ENCODE assay signal across 11 mouse cellular contexts in the genomic region with DNA sequence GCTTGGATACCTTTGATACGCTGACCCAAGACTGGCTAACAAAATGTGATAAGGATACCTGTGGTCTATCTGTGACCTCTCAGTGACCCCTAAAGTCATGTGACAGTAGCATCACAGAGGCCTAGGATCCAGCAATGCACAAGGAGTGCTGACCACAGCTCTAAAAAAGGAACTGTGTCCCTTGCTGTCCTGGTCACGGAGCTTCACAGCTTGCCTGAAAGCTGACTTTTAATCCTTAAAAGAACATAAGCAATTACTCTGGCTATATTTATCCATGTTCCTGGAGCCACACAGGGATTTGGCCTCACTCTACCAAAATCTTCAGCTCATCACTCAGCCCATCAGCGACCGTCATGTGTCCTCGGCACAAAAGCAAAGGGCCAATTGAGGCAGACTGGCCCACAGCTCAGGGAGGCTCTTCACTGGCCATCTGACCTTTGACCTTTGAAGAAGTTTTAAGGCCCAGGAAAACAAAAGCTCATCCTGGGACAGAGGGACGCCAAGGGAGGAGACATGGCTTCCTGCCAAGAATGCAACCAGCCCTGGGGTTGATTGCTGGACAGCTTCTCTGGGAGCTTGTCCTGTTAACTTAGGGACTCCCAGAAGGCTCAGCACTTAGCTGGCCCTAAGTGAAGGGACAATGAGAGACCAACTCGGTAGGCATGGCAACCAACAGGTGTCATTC. TPM values are rescaled to one million over a fixed set of nuclear protein-coding genes. Genes with fewer than 3 reads are reported as not detected.
A peak's percentile ranks its signal among the peaks of the same experiment; 100 is the strongest.
DNase-seq lines count a peak whose midpoint lies in the region; ATAC-seq and TF ChIP-seq lines count a peak whose summit lies in the region.
"Had no signal": no experiment of that assay in that cellular context is flagged by ENCODE, and none has a peak within 500 bp of the region (broad histone marks: within the 10 kb centered on the region; RNA-seq: fewer than 3 reads in every experiment).

No protein-coding gene starts in this region.

- DNase-seq in gastrocnemius, adult 2 months: peak; percentile 27
- DNase-seq in gastrocnemius, adult 8-10 months (ENCODE audit: low spot score in 2 of 2): no peak
- no peak for DNase-seq in testis, postnatal 14 days (ENCODE audit: low spot score)
- DNase-seq in testis, postnatal 10 days (ENCODE audit: low spot score): peak; percentile 47
- no peak for DNase-seq in left cerebral cortex, postnatal 25 days (ENCODE audit: low spot score in 2 of 2)
- DNase-seq: cerebellum, adult 9-10 months; thymus, postnatal 4 days had no signal

- no peaks in the 10 kb centered on the region for H3K4me1 ChIP-seq in testis, adult 2 months (ENCODE audit: control insufficient read depth, insufficient read depth, low read length)
- H3K4me1 ChIP-seq in kidney, embryonic 15.5 days: peaks cover 58% of the 10 kb centered on the region
- H3K4me1 ChIP-seq in midbrain, embryonic 13.5 days (replicated peaks): peaks cover 7% of the 10 kb centered on the region

- H3K4me3 ChIP-seq in gastrocnemius, adult 2 months: no peak overlapping the region
- H3K4me3 ChIP-seq in testis, adult 2 months (ENCODE audit: control insufficient read depth, low read depth, low read length): peak overlapping the region; percentile 60
- no peak overlapping the region for H3K4me3 ChIP-seq in kidney, embryonic 15.5 days (replicated peaks)
- H3K4me3 ChIP-seq in midbrain, embryonic 13.5 days (replicated peaks): no peak overlapping the region
- H3K4me3 ChIP-seq: forebrain, embryonic 10.5 days had no signal

- no peak overlapping the region for H3K9ac ChIP-seq in kidney, embryonic 15.5 days
- H3K9ac ChIP-seq in midbrain, embryonic 13.5 days (replicated peaks): no peak overlapping the region

- H3K4me2 ChIP-seq in kidney, embryonic 15.5 days: no peak overlapping the region
- no peak overlapping the region for H3K4me2 ChIP-seq in midbrain, embryonic 13.5 days (replicated peaks)

- TF ChIP-seq POLR2A in testis, adult 2 months (IDR thresholded peaks at IDR 0.05; ENCODE audit: control insufficient read depth, low read depth, low read length): no peak

- no peak overlapping the region; the same call in 1 of the 2 replicates for H3K27ac ChIP-seq in gastrocnemius, adult 2 months
- no peak overlapping the region for H3K27ac ChIP-seq in testis, adult 2 months (ENCODE audit: control insufficient read depth, insufficient read depth, low read depth, low read length)
- 0 out of 2 replicates have a peak overlapping the region, but pooled peaks have one; percentile 48 for H3K27ac ChIP-seq in kidney, embryonic 15.5 days
- no peak overlapping the region for H3K27ac ChIP-seq in midbrain, embryonic 13.5 days
- H3K27ac ChIP-seq: forebrain, embryonic 10.5 days had no signal

- H3K36me3 ChIP-seq in testis, adult 2 months (ENCODE audit: control insufficient read depth, insufficient read depth, low read length): no peaks in the 10 kb centered on the region
- H3K36me3 ChIP-seq in kidney, embryonic 15.5 days: no peaks in the 10 kb centered on the region
- H3K36me3 ChIP-seq in midbrain, embryonic 13.5 days: no peaks in the 10 kb centered on the region
- H3K36me3 ChIP-seq: forebrain, embryonic 10.5 days had no signal

- ATAC-seq in kidney, embryonic 15.5 days (replicated peaks; ENCODE audit: low FRiP score): no peak
- no peak for ATAC-seq in midbrain, embryonic 13.5 days

- 65% methylated on average over 7 of the region's 7 CpGs for WGBS in kidney, embryonic 15.5 days
- 54% methylated on average over 7 of the region's 7 CpGs for WGBS in midbrain, embryonic 13.5 days

- no peaks in the 10 kb centered on the region for H3K27me3 ChIP-seq in testis, adult 2 months (ENCODE audit: control insufficient read depth, insufficient read depth, low read length)
- no peaks in the 10 kb centered on the region for H3K27me3 ChIP-seq in kidney, embryonic 15.5 days
- no peaks in the 10 kb centered on the region for H3K27me3 ChIP-seq in midbrain, embryonic 13.5 days

- intact Hi-C loops in gastrocnemius, adult 2 months (cut with DNase I): no loop called here
- intact Hi-C loops in left cerebral cortex, postnatal 25 days (cut with DNase I): no loop called here

- TF ChIP-seq CTCF in gastrocnemius, adult 2 months (IDR thresholded peaks at IDR 0.05): no peak
- TF ChIP-seq CTCF in testis, adult 2 months (IDR thresholded peaks at IDR 0.05; ENCODE audit: control insufficient read depth, insufficient read depth, insufficient replicate concordance, low read depth, low read length): no peak

- no peaks in the 10 kb centered on the region for H3K9me3 ChIP-seq in kidney, embryonic 15.5 days (replicated peaks)
- no peaks in the 10 kb centered on the region for H3K9me3 ChIP-seq in midbrain, embryonic 13.5 days
- H3K9me3 ChIP-seq: forebrain, embryonic 10.5 days had no signal

RNA-seq across cellular contexts. Expression of a gene that starts 3.5 kb away (rescaled TPM):
- total RNA-seq in gastrocnemius, adult 2 months (2021): 1 to 10 TPM; 4.1 to 4.7 TPM
- total RNA-seq in gastrocnemius, adult 8-10 months (2022): 1 to 10 TPM; 4.0 to 5.6 (median 4.2) TPM
- 2.0 and 3.4 TPM in 2 replicates for polyA plus RNA-seq in testis, adult 2 months (2012; rRNA removed)
- 11.1 and 15.8 TPM in 2 replicates for polyA plus RNA-seq in kidney, embryonic 15.5 days (2015; fragmentation: Nextera tagmentation; extraction: Ambion mirVana)
- total RNA-seq in left cerebral cortex, postnatal 25 days (2021): 1 to 10 TPM; 2.3 to 3.1 TPM
- polyA plus RNA-seq in midbrain, embryonic 13.5 days (2015; fragmentation: Nextera tagmentation; extraction: Ambion mirVana): 0.62 and 0.86 TPM in 2 replicates

RNA-seq across cellular contexts. Expression of a gene that starts 43.0 kb away (rescaled TPM):
- 10 to 100 TPM; 16.1 to 16.4 TPM for total RNA-seq in gastrocnemius, adult 2 months (2021)
- total RNA-seq in gastrocnemius, adult 8-10 months (2022): 10 to 100 TPM; 13.3 to 16.2 (median 14.9) TPM
- 17.3 and 19.3 TPM in 2 replicates for polyA plus RNA-seq in testis, adult 2 months (2012; rRNA removed)
- polyA plus RNA-seq in kidney, embryonic 15.5 days (2015; fragmentation: Nextera tagmentation; extraction: Ambion mirVana): 71.6 and 78.1 TPM in 2 replicates
- total RNA-seq in left cerebral cortex, postnatal 25 days (2021): 10 to 100 TPM; 42.2 to 46.8 TPM
- 99.7 and 102 TPM in 2 replicates for polyA plus RNA-seq in midbrain, embryonic 13.5 days (2015; fragmentation: Nextera tagmentation; extraction: Ambion mirVana)

Comparison
In these comparisons a context has a peak if more than half of its experiments do, and no peak if none do; other contexts are left out.
1. DNase-seq: peak in gastrocnemius, adult 2 months (single experiment) and testis, postnatal 10 days (single experiment); none in gastrocnemius, adult 8-10 months (0 of 2), testis, postnatal 14 days (single experiment) and left cerebral cortex, postnatal 25 days (0 of 2).